ENCODE assay signal across 12 mouse cellular contexts in the genomic region with DNA sequence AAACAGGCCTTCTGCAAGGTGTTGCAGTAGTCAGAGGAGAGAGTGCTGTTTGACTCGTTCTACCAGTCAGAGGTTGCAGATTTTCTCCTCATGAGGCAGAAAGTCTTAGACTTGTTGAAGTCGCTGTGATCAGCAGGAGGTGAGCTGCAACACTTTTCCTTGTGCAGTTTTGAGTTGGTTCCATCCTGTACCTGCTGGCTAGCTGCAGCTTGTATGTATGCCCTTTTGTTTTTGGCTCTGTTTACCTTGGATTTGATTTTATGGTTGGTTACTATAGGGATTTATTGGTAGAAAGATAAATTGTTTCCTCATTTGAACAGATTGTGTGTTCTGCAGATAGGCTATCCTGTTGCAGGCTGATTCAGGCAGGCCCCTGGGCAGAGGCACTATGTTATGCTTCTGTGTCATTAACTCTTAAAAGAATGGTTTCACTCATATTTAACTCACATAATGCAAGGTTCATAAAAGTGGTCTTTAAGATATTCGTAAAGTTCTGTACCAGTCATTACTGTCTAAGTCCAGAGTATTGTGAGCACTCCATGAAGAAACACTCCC.
"Had no signal": no experiment of that assay in that cellular context is flagged by ENCODE, and none has a peak within 500 bp of the region (broad histone marks: within the 10 kb centered on the region; RNA-seq: fewer than 3 reads in every experiment).

No protein-coding gene starts in this region.

- H3K9me3 ChIP-seq: limb, embryonic 13.5 days; midbrain, embryonic 12.5 days had no signal

- DNase-seq: kidney, postnatal 25 days; layer of hippocampus, adult 9-11 months; left cerebral cortex, postnatal 4 days; lung, adult 18-20 months; spleen, adult 18-20 months; thymus, adult 2 months; thymus, postnatal 25 days had no signal

- H3K27ac ChIP-seq: limb, embryonic 13.5 days; liver, embryonic 14.5 days; midbrain, embryonic 12.5 days had no signal

- H3K4me3 ChIP-seq: limb, embryonic 13.5 days; midbrain, embryonic 12.5 days; myocyte had no signal

- H3K9ac ChIP-seq: limb, embryonic 13.5 days; liver, embryonic 14.5 days; midbrain, embryonic 12.5 days had no signal

- H3K4me2 ChIP-seq: limb, embryonic 13.5 days; midbrain, embryonic 12.5 days had no signal

- H3K4me1 ChIP-seq: limb, embryonic 13.5 days had no signal

- ATAC-seq: inflammation-experienced regulatory T-cells, adult 6 months had no signal

- H3K27me3 ChIP-seq: limb, embryonic 13.5 days; midbrain, embryonic 12.5 days had no signal
